In the genomic region with DNA sequence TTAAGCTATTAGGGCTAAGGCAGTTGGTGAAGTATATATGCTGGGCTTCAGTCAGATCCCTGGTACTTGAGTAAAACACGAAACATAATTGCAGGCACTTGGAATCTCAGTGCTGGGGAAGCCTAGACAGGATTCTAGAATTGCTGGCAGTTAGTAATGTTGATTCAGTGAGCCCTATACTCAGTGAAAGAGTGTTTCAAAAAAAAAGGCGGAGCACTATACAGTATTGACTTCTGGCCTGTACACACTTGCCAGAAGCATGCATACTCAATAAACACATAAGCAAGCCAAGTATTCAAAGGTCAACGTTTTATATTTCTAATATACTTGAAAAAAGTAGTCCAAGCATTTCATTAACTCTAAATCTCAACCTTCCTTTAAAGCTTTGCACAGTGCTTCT, we compare ENCODE assay signal across 24 mouse cellular contexts.
"Had no signal": no experiment of that assay in that cellular context is flagged by ENCODE, and none has a peak within 500 bp of the region (broad histone marks: within the 10 kb centered on the region; RNA-seq: fewer than 3 reads in every experiment).

No protein-coding gene starts in this region.

- H3K27me3 ChIP-seq: heart, embryonic 12.5 days; hindbrain, embryonic 12.5 days; intestine, embryonic 15.5 days; limb, embryonic 13.5 days had no signal

- H3K9ac ChIP-seq: heart, embryonic 12.5 days; hindbrain, embryonic 12.5 days; hindbrain, embryonic 14.5 days; intestine, embryonic 15.5 days; limb, embryonic 13.5 days had no signal

- H3K27ac ChIP-seq: gastrocnemius, adult 2 months; heart, embryonic 10.5 days; hindbrain, embryonic 10.5 days; hindbrain, embryonic 12.5 days; hindbrain, embryonic 14.5 days; intestine, embryonic 15.5 days; layer of hippocampus, adult 2 months; left cerebral cortex, adult 2 months; limb, embryonic 13.5 days had no signal

- H3K9me3 ChIP-seq: heart, embryonic 10.5 days; heart, embryonic 12.5 days; hindbrain, embryonic 10.5 days; hindbrain, embryonic 12.5 days; intestine, embryonic 15.5 days; limb, embryonic 13.5 days had no signal

- H3K4me2 ChIP-seq: heart, embryonic 12.5 days; hindbrain, embryonic 12.5 days; hindbrain, embryonic 14.5 days; intestine, embryonic 15.5 days; limb, embryonic 13.5 days had no signal

- H3K4me1 ChIP-seq: heart, embryonic 10.5 days; heart, embryonic 12.5 days; hindbrain, embryonic 10.5 days; hindbrain, embryonic 12.5 days; intestine, embryonic 15.5 days had no signal

- H3K4me3 ChIP-seq: gastrocnemius, adult 2 months; heart, embryonic 10.5 days; heart, embryonic 12.5 days; hindbrain, embryonic 10.5 days; hindbrain, embryonic 12.5 days; intestine, embryonic 15.5 days; layer of hippocampus, adult 2 months; left cerebral cortex, adult 2 months; limb, embryonic 13.5 days had no signal

- ATAC-seq: hindbrain, embryonic 16.5 days; inflammation-experienced regulatory T-cells, adult 6 months; intestine, embryonic 15.5 days; intestine, postnatal 0 days had no signal

- DNase-seq: gastrocnemius, adult 2 months; gastrocnemius, postnatal 10 days; gastrocnemius, postnatal 25 days; heart, adult 18-20 months; heart, postnatal 10 days; heart, postnatal 4 days; kidney, adult 18-20 months; kidney, adult 8-10 months; kidney, postnatal 10 days; kidney, postnatal 25 days; kidney, postnatal 4 days; left cerebral cortex, postnatal 4 days had no signal
